Mouse (Mus musculus): ENCODE data around the gene Rtl5.

- TF ChIP-seq TAL1 (IDR thresholded peaks at IDR 0.05; ENCODE audit: low read length), result no peak
- no peak for TF ChIP-seq GATA1 (IDR thresholded peaks at IDR 0.05; ENCODE audit: low read length)
Observed at GRCm38 (mm10) chrX:102036866-102037361, 34.2 kb downstream of the Rtl5 start.

All from erythroblast, embryonic 14.5 days (primary cell).